Mouse (Mus musculus) G1E (cell line): ENCODE measurements around the gene Col7a1. TPM values are rescaled to one million over a fixed set of nuclear protein-coding genes. Genes with fewer than 3 reads are reported as not detected.

Experiments
- ATAC-seq: 2 replicates; pipeline ENCODE4 v1.8.0; 2016; ENCODE audit warnings: mild to moderate bottlenecking; ENCODE audit not compliant: insufficient number of reproducible peaks, poor library complexity, low FRiP score, severe bottlenecking; ENCODE audit errors: extremely low read depth
- DNase-seq: peaks from one replicate; pipeline ENCODE4 v3.0.0; 2012; ENCODE audit warnings: low spot score
- H3K27me3 ChIP-seq: 2 replicates; pipeline ENCODE4 v1.6.1; 2012; ENCODE audit warnings: mild to moderate bottlenecking, low read length, inconsistent platforms; ENCODE audit not compliant: insufficient read depth
- H3K36me3 ChIP-seq: replicated peaks from 2 replicates; pipeline ENCODE3; 2012; ENCODE audit warnings: mild to moderate bottlenecking, inconsistent platforms
- H3K4me1 ChIP-seq: 2 replicates; pipeline ENCODE4 v1.6.1; 2012; ENCODE audit warnings: low read depth, low read length, inconsistent platforms, mixed read lengths; ENCODE audit not compliant: insufficient read depth
- H3K4me3 ChIP-seq: 2 replicates; pipeline ENCODE4 v1.5.1; 2012; ENCODE audit warnings: low read depth, mild to moderate bottlenecking, inconsistent platforms, low read length, moderate library complexity, mixed read lengths
- H3K9me3 ChIP-seq: replicated peaks from 2 replicates; pipeline ENCODE4 v1.6.1; 2012; ENCODE audit warnings: inconsistent platforms
- CTCF ChIP-seq: IDR thresholded peaks from 2 replicates; pipeline ENCODE4 v1.5.1; 2012; ENCODE audit warnings: low read depth, low read length, inconsistent platforms, mixed read lengths
- GATA1 ChIP-seq: IDR thresholded peaks from 2 replicates; pipeline ENCODE4 v1.6.1; 2012; ENCODE audit warnings: borderline replicate concordance, low read length, inconsistent platforms, mixed read lengths
- GATA2 ChIP-seq: IDR thresholded peaks from 2 replicates; pipeline ENCODE4 v1.6.1; 2012; ENCODE audit warnings: low read depth, low read length, inconsistent platforms, borderline replicate concordance
- POLR2AphosphoS5 ChIP-seq: IDR thresholded peaks from 2 replicates; pipeline ENCODE4 v1.6.1; 2012; ENCODE audit warnings: low read depth, low read length, inconsistent platforms; ENCODE audit not compliant: insufficient replicate concordance
- TAL1 ChIP-seq: conservative IDR thresholded peaks from 2 replicates; pipeline ENCODE4 v1.6.1; 2012; ENCODE audit warnings: low read depth, low read length, inconsistent platforms, mixed read lengths
- polyA plus RNA-seq: library from polyadenylated mRNA; stranded (reverse); fragments of >175 nt; gene quantifications from 2 replicates; pipeline ENCODE4 v1.2.3, GENCODE M21; 2012
- total RNA-seq, 2 experiments: library from RNA; stranded (forward) in 1 of 2; stranded (reverse) in 1 of 2; fragments of 200-1000 nt in 1 of 2; fragments of >200 nt in 1 of 2; fragmentation: Nextera tagmentation in 1 of 2; gene quantifications; 2 replicates each; pipeline ENCODE4 v1.2.3; 2014 to 2017

Gene Col7a1
- total and polyA plus RNA-seq, 3 experiments, result 0.28 to 1.1 (median 0.30) TPM

DNA sequence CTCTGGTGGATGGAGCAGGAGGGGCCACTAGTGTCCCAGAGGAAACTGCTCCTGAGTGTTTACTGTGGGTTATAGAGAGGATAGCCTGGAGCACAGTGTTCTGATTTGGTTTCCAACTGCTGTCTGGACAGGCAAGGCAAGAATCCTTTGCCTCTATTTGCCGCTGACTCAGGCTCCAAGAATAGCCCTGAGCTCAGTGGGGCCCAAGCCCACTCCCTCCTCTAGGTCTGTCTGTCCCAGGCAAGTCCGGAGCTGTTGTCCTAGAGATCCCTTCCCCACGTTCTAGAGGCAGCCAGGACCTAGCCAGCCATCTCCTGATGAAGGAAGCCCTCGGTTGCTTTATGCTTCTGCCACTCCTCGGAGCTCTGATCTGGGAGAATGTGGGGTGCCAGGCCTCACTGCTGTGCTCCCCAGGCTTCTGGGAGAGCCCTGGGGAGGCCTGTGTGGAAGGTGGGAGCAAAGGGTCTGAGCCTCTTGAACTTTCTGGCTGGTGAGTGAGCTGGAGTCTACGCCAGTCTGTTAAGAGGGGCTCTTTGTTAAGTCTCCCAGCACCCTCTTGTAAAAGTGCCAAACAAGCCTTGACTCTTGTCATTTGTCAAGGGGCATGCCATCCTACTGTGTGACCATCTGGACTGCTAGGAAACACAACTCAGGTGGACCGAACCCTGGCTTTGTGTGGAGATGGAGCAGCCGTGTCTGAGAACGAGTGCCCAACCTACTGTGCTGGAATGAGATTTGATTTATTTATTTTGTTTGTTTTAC is 3.2 kb upstream of the Col7a1 start:
- no peak for DNase-seq
- H3K4me1 ChIP-seq, result peaks cover 17% of the 10 kb centered on the region; the same call in 1 of the 2 replicates
- ATAC-seq, result no peak
- H3K27me3 ChIP-seq, result peaks cover 19% of the 10 kb centered on the region
- TF ChIP-seq GATA1 (no peak), GATA2 (no peak), POLR2AphosphoS5 (no peak), TAL1 (no peak), CTCF (no peak)
- no peaks in the 10 kb centered on the region for H3K9me3 ChIP-seq
- no peak overlapping the region for H3K4me3 ChIP-seq
- H3K36me3 ChIP-seq, result peaks cover 64% of the 10 kb centered on the region

DNA sequence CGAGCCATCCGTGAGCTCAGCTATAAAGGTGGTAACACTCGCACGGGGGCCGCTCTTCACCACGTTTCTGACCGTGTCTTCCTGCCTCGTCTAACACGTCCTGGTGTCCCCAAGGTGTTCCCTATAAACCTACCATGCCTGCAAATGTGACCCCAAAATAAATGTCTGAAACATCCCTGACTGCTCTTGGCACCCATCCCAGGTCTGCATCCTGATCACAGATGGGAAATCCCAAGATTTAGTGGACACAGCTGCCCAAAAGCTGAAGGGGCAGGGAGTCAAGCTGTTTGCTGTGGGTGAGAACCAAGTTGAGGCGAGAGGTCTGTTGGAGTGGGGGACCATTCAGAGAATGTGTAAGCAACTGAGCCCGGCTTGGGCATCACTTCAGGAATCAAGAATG is 1.9 kb downstream of the Col7a1 start:
- H3K27me3 ChIP-seq, result peaks cover 60% of the 10 kb centered on the region
- DNase-seq, result no peak
- H3K9me3 ChIP-seq, result no peaks in the 10 kb centered on the region
- no peak for TF ChIP-seq GATA1
- TF ChIP-seq CTCF, result no peak
- no peak for TF ChIP-seq TAL1
- no peak for TF ChIP-seq POLR2AphosphoS5
- TF ChIP-seq GATA2, result no peak
- H3K4me1 ChIP-seq, result peaks cover 2% of the 10 kb centered on the region; the same call in 1 of the 2 replicates
- H3K4me3 ChIP-seq, result no peak overlapping the region
- H3K36me3 ChIP-seq, result peaks cover 13% of the 10 kb centered on the region
- no peak for ATAC-seq

DNA sequence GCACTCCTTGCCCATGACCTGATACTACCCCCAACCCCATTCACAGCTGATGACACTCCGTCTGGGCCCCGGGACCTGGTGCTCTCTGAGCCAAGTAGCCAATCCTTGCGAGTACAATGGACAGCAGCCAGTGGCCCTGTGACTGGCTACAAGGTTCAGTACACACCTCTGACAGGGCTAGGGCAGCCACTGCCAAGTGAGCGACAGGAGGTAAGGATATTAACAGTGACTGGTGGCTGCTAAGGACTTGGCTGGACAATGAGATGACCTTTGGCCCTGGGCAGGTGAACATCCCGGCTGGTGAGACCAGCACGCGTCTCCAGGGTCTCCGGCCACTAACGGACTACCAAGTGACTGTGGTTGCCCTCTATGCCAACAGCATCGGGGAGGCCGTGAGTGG is 2.5 kb downstream of the Col7a1 start:
- H3K9me3 ChIP-seq, result no peaks in the 10 kb centered on the region
- peaks cover 10% of the 10 kb centered on the region for H3K36me3 ChIP-seq
- H3K27me3 ChIP-seq, result peaks cover 65% of the 10 kb centered on the region
- DNase-seq, result no peak
- ATAC-seq, result no peak
- no peak overlapping the region for H3K4me3 ChIP-seq
- TF ChIP-seq TAL1 (no peak), GATA2 (no peak), GATA1 (no peak), CTCF (no peak), POLR2AphosphoS5 (no peak)
- H3K4me1 ChIP-seq, result peaks cover 2% of the 10 kb centered on the region; the same call in 1 of the 2 replicates

DNA sequence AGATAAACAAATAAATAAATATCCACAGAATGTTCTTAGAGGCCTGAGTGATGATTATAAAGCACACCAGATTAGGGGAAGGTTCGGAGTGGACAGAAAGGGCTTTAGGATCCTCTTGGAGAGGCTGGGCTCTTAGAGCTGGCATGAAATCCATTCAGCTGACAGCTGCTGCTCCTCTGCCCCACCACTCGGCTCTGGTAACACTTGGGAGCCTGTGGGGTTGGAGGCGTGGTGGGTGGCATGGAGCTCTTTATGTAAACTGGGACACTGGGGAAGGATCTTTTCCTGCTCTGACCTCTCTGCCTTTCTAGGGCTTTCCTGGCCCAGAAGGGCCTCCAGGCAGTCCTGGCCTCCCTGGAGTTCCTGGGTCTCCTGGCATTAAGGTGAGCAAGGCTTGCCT is 10.2 kb downstream of the Col7a1 start:
- ATAC-seq, result no peak
- peaks cover 50% of the 10 kb centered on the region for H3K27me3 ChIP-seq
- H3K4me1 ChIP-seq, result peaks cover 31% of the 10 kb centered on the region
- H3K9me3 ChIP-seq, result no peaks in the 10 kb centered on the region
- DNase-seq, result no peak
- H3K36me3 ChIP-seq, result no peaks in the 10 kb centered on the region
- H3K4me3 ChIP-seq, result no peak overlapping the region
- no peak for TF ChIP-seq TAL1
- TF ChIP-seq GATA1, result no peak
- no peak for TF ChIP-seq POLR2AphosphoS5
- TF ChIP-seq CTCF, result no peak

DNA sequence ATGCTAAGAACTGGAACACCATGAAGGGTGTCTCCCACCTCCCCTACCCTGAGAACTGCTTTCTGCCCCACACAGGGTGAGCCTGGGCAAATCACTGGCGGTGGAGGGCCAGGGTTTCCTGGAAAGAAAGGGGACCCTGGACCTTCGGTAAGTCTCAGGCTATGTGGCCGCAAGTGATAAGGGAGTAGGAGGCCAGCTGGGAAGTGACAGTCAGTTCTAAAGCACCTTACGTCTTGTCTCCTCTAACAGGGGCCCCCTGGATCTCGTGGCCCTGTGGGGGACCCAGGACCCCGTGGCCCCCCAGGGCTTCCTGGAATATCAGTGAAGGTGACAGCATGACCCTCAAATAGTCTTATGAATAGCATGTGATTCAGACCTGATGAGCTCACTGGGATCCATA is 11.0 kb downstream of the Col7a1 start:
- DNase-seq, result no peak
- H3K36me3 ChIP-seq, result no peaks in the 10 kb centered on the region
- H3K4me3 ChIP-seq, result no peak overlapping the region; the same call in 1 of the 2 replicates
- no peaks in the 10 kb centered on the region for H3K9me3 ChIP-seq
- ATAC-seq, result peak; percentile 49
- peaks cover 29% of the 10 kb centered on the region for H3K4me1 ChIP-seq
- peaks cover 50% of the 10 kb centered on the region for H3K27me3 ChIP-seq
- TF ChIP-seq CTCF (no peak), GATA1 (no peak), POLR2AphosphoS5 (no peak), TAL1 (no peak), GATA2 (no peak)

DNA sequence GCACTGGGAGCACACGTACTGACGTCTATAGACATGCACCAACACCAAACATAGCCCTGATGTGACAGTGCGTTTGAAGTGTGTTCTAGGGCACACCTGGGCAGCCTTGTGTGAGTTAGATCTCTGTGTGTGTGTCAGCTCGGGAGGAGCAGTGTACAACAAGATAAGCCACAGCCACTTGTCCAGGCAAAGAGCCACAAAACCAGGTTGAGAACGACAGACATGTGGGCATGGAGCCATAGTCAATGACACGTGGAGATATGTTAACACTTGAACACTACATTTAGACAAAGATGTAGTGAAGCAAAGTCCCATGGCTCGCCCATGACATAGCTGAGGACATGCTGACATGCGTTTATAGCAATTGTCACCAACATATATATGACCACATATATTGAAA is 17.2 kb downstream of the Col7a1 start:
- H3K9me3 ChIP-seq, result no peaks in the 10 kb centered on the region
- DNase-seq (no peak), ATAC-seq (no peak)
- H3K36me3 ChIP-seq, result no peaks in the 10 kb centered on the region
- H3K4me1 ChIP-seq, result peaks cover 5% of the 10 kb centered on the region; the same call in 1 of the 2 replicates
- no peak overlapping the region for H3K4me3 ChIP-seq
- TF ChIP-seq CTCF (no peak), TAL1 (no peak), GATA1 (no peak), GATA2 (no peak), POLR2AphosphoS5 (no peak)
- H3K27me3 ChIP-seq, result peaks cover 67% of the 10 kb centered on the region
